Mouse (Mus musculus): ENCODE measurements around the gene Myef2. TPM values are rescaled to one million over a fixed set of nuclear protein-coding genes. Genes with fewer than 3 reads are reported as not detected.

The Myef2 gene
- polyA plus RNA-seq, 1 experiment from 2014 or later: 249 TPM

DNA sequence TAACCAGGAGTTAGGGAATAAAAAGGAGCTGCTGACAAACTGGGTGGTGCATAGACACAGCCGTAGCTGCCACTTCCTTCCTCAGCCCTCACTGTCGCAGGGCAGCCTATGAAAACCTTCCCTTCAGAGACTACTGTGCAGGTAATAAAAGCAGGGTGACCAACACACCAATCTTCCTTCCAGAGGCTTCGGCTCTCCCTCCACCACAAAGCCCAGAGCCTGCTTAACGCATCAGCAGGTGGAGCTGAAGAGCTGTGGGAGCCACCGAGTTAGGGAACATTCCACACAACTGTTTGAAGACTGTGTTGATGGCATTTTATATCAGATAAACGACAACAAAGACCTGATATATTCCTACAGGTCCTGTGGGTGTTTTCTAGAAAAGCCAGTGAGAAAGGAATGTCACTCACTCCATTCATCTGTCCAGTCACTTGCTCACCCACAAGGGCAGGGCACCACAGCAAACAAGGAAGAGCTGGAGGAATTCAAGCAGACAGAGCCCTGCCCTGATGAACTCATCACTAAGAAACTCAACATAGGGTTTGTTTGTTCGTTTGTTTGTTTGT, 66.1 kb downstream of the Myef2 start:
- ATAC-seq (replicated peaks; ENCODE audit: low FRiP score): no peak
- H3K9me3 ChIP-seq (ENCODE audit: control insufficient read depth, low read length): no peaks in the 10 kb centered on the region
- H3K4me1 ChIP-seq (replicated peaks; ENCODE audit: control insufficient read depth, insufficient read depth, low read length): no peaks in the 10 kb centered on the region
- H3K36me3 ChIP-seq (ENCODE audit: control insufficient read depth, insufficient read depth, low read length): no peaks in the 10 kb centered on the region
- no peaks in the 10 kb centered on the region for H3K27me3 ChIP-seq (ENCODE audit: control insufficient read depth, insufficient read depth, low read length)
- WGBS: 47% methylated on average over 7 of the region's 7 CpGs
- no peak overlapping the region for H3K4me2 ChIP-seq (ENCODE audit: low read depth, low read length, severe bottlenecking)
- H3K9ac ChIP-seq (ENCODE audit: low read length): no peak overlapping the region
- H3K27ac ChIP-seq (ENCODE audit: low read depth, low read length): no peak overlapping the region
- DNase-seq (ENCODE audit: low spot score): no peak
- H3K4me3 ChIP-seq (ENCODE audit: low read depth, low read length): no peak overlapping the region

DNA sequence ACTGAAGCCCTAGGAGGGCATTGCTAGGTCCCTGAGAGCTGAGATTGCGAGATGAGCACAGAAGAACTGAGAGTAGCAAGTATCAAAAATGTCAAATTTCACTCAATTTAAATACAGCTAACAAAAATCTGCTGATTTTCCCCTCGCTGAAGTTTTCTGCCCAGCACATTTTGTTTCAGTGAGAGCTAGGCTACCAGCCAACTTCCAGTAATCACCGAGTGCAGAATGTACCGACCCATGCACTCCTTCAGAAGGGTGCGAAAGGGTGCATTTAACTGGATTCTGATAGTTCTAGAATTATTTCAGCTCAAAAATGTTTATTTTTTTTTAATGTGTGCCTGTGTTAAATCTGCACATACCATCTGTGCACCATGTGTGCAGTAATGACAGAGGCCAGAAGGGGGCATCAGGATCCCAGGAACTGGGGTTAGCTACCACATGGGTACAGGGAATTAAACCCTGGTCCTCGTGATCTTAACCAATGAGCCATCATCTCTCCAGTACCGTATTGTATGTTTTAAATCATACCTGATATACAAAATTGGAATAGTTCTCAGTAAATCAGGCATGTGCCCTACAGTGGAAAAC, 68.1 kb downstream of the Myef2 start:
- Histone ChIP-seq H3K4me1 (replicated peaks; ENCODE audit: control insufficient read depth, insufficient read depth, low read length) (no peaks in the 10 kb centered on the region), H3K9me3 (ENCODE audit: control insufficient read depth, low read length) (no peaks in the 10 kb centered on the region), H3K4me3 (ENCODE audit: low read depth, low read length) (no peak overlapping the region), H3K27me3 (ENCODE audit: control insufficient read depth, insufficient read depth, low read length) (no peaks in the 10 kb centered on the region), H3K36me3 (ENCODE audit: control insufficient read depth, insufficient read depth, low read length) (no peaks in the 10 kb centered on the region), H3K27ac (ENCODE audit: low read depth, low read length) (no peak overlapping the region), H3K9ac (ENCODE audit: low read length) (no peak overlapping the region), H3K4me2 (ENCODE audit: low read depth, low read length, severe bottlenecking) (no peak overlapping the region)
- DNase-seq (ENCODE audit: low spot score) (no peak), ATAC-seq (replicated peaks; ENCODE audit: low FRiP score) (no peak)
- 90% methylated on average over 7 of the region's 7 CpGs for WGBS

Other genes starting within 250 kb of the Myef2 start
- gene Slc24a5, start 55.5 kb downstream of the Myef2 start, polyA plus RNA-seq (2014; fragmentation: Nextera tagmentation; extraction: Ambion mirVana): 5.8 and 7.6 TPM in 2 replicates
- not detected in 2 replicates for gene Ctxn2, start 13.0 kb upstream of the Myef2 start, polyA plus RNA-seq (2014; fragmentation: Nextera tagmentation; extraction: Ambion mirVana)
- not detected in 2 replicates for gene Slc12a1, start 28.8 kb upstream of the Myef2 start, polyA plus RNA-seq (2014; fragmentation: Nextera tagmentation; extraction: Ambion mirVana)
- 270 and 288 TPM in 2 replicates for gene Dut, start 123.5 kb upstream of the Myef2 start, polyA plus RNA-seq (2014; fragmentation: Nextera tagmentation; extraction: Ambion mirVana)

Measured in forebrain, embryonic 11.5 days (tissue).